Mouse (Mus musculus) embryonic facial prominence, embryonic 11.5 days (tissue): Measurements from ENCODE around the gene Atp10b. TPM values are rescaled to one million over a fixed set of nuclear protein-coding genes. Genes with fewer than 3 reads are reported as not detected.

Experiments
- ATAC-seq: fragments of 200-750 bp; cut with Nextera tagmentation; replicated peaks from 2 replicates; pipeline ENCODE4 v1.8.0; 2017; ENCODE audit warnings: low read depth; ENCODE audit not compliant: insufficient number of reproducible peaks, low FRiP score, low TSS enrichment
- DNase-seq: peaks from one replicate; pipeline ENCODE4 v3.0.0-alpha.2; 2015; ENCODE audit warnings: low spot score
- H3K27ac ChIP-seq: fragments of 300-500 bp; sonication (generic); replicated peaks from 2 replicates; pipeline ENCODE4 v1.5.1; 2014; ENCODE audit warnings: mild to moderate bottlenecking, low read depth, low read length, control low read depth
- H3K27me3 ChIP-seq: fragments of 300-500 bp; sonication (generic); 2 replicates; pipeline ENCODE4 v1.6.1; 2014; ENCODE audit warnings: mild to moderate bottlenecking, low read length, moderate library complexity, mixed read lengths; ENCODE audit not compliant: control insufficient read depth, insufficient read depth
- H3K36me3 ChIP-seq: fragments of 300-500 bp; sonication (generic); replicated peaks from 2 replicates; pipeline ENCODE4 v1.6.1; 2014; ENCODE audit warnings: low read depth, mild to moderate bottlenecking, low read length, moderate library complexity, mixed read lengths; ENCODE audit not compliant: control insufficient read depth, insufficient read depth
- H3K4me1 ChIP-seq: fragments of 300-500 bp; sonication (generic); 2 replicates; pipeline ENCODE4 v1.6.1; 2014; ENCODE audit warnings: low read length, mixed read lengths; ENCODE audit not compliant: control insufficient read depth, insufficient read depth
- H3K4me2 ChIP-seq: fragments of 300-500 bp; sonication (generic); 2 replicates; pipeline ENCODE4 v1.6.1; 2014; ENCODE audit warnings: low read depth, mild to moderate bottlenecking, control low read depth, low read length, moderate library complexity
- H3K4me3 ChIP-seq: fragments of 300-500 bp; sonication (generic); 2 replicates; pipeline ENCODE4 v1.5.1; 2014; ENCODE audit warnings: low read depth, low read length, control low read depth
- H3K9ac ChIP-seq: fragments of 300-500 bp; sonication (generic); replicated peaks from 2 replicates; pipeline ENCODE4 v1.6.1; 2014; ENCODE audit warnings: mild to moderate bottlenecking, control low read depth, low read length
- H3K9me3 ChIP-seq: fragments of 300-500 bp; sonication (generic); replicated peaks from 2 replicates; pipeline ENCODE4 v1.6.1; 2016; ENCODE audit warnings: mild to moderate bottlenecking, low read length, inconsistent platforms, mixed read lengths; ENCODE audit not compliant: control insufficient read depth
- WGBS: fragments of 180-500 bp; shearing (Covaris S2); extraction: QIAGEN DNeasy Blood & Tissue Kit; methylation state at CpG from one replicate; pipeline ENCODE4 v1.1.7; 2014; 5-methylcytosine and 5-hydroxymethylcytosine counted together
- polyA plus RNA-seq: library from polyadenylated mRNA; unstranded; fragments of >200 nt; fragmentation: Nextera tagmentation; extraction: Ambion mirVana; gene quantifications from 2 replicates; pipeline ENCODE4 v1.2.1, GENCODE M21; 2014

Gene Atp10b
- polyA plus RNA-seq, 1 experiment from 2014 or later = 0.80 TPM

- no peaks in the 10 kb centered on the region for H3K27me3 ChIP-seq
- H3K4me2 ChIP-seq = no peak overlapping the region
- H3K4me1 ChIP-seq = no peaks in the 10 kb centered on the region
- no peak for DNase-seq
- H3K27ac ChIP-seq = no peak overlapping the region
- no peak overlapping the region for H3K9ac ChIP-seq
- H3K36me3 ChIP-seq = no peaks in the 10 kb centered on the region
- no peak for ATAC-seq
- H3K9me3 ChIP-seq = no peaks in the 10 kb centered on the region
- no peak overlapping the region for H3K4me3 ChIP-seq
Observed at GRCm38 (mm10) chr11:43273896-43274295, 124.2 kb downstream of the Atp10b start.

- Histone ChIP-seq H3K36me3 (no peaks in the 10 kb centered on the region), H3K4me2 (no peak overlapping the region), H3K4me3 (no peak overlapping the region), H3K9me3 (no peaks in the 10 kb centered on the region), H3K27me3 (no peaks in the 10 kb centered on the region), H3K4me1 (no peaks in the 10 kb centered on the region), H3K27ac (no peak overlapping the region), H3K9ac (no peak overlapping the region)
- ATAC-seq = no peak
- 89% methylated on average over 6 of the region's 6 CpGs for WGBS
- no peak for DNase-seq
Observed at GRCm38 (mm10) chr11:43297584-43297983, 147.9 kb downstream of the Atp10b start.

- no peak overlapping the region for H3K4me3 ChIP-seq
- no peaks in the 10 kb centered on the region for H3K36me3 ChIP-seq
- 0 out of 2 replicates have a peak, but pooled peaks have one; percentile 29 for ATAC-seq
- no peak overlapping the region for H3K9ac ChIP-seq
- 53% methylated on average over 1 of the region's 1 CpGs for WGBS
- H3K27me3 ChIP-seq = no peaks in the 10 kb centered on the region
- peak; percentile 2 for DNase-seq
- no peaks in the 10 kb centered on the region for H3K4me1 ChIP-seq
- H3K4me2 ChIP-seq = no peak overlapping the region
- no peaks in the 10 kb centered on the region for H3K9me3 ChIP-seq
- no peak overlapping the region for H3K27ac ChIP-seq
Observed at GRCm38 (mm10) chr11:43311000-43311399, 161.3 kb downstream of the Atp10b start.

Other genes starting within 250 kb of the Atp10b start
- not detected in 2 replicates for gene Gm9972, start 114.1 kb upstream of the Atp10b start, polyA plus RNA-seq